Mouse (Mus musculus) layer of hippocampus, adult 2 months (tissue): ENCODE measurements around the gene Crispld2. TPM values are rescaled to one million over a fixed set of nuclear protein-coding genes. Genes with fewer than 3 reads are reported as not detected.

Experiments used
- DNase-seq, 2 experiments: peaks; one replicate each; pipeline ENCODE4 v3.0.0; 2022; ENCODE audit warnings: low spot score in 2 of 2
- H3K27ac ChIP-seq: fragments of 200-600 bp; 2 replicates; pipeline ENCODE4 v1.8.1; 2022
- H3K4me3 ChIP-seq: fragments of 200-600 bp; 2 replicates; pipeline ENCODE4 v1.8.1; 2022; ENCODE audit warnings: mild to moderate bottlenecking
- CTCF ChIP-seq: fragments of 200-600 bp; conservative IDR thresholded peaks from 2 replicates; pipeline ENCODE4 v1.8.1; 2022; ENCODE audit warnings: antibody characterized with exemption, mild to moderate bottlenecking, moderate library complexity
- long read RNA-seq, 2 experiments: library from polyadenylated mRNA; stranded (forward); transcript quantifications; one replicate each; pipeline ENCODE4 v2.0.0; 2021; ENCODE audit warnings: borderline mapping rate in 2 of 2
- total RNA-seq, 2 experiments: library from RNA; stranded (reverse); gene quantifications; 2 replicates each; pipeline ENCODE4 v1.2.3; 2021

The Crispld2 gene
- 1 to 10 TPM; 2.0 to 2.5 TPM for total RNA-seq
- long read RNA-seq, experiment 1, full-length matches to known transcripts: 4 of 4 reads
- long read RNA-seq, experiment 1, partial matches to known transcripts: 0 of 4 reads
- long read RNA-seq, experiment 1, other reads (novel, unspliced or antisense): 0 of 4 reads
- long read RNA-seq, experiment 2, full-length matches to known transcripts: 2 of 2 reads
- long read RNA-seq, experiment 2, partial matches to known transcripts: 0 of 2 reads
- long read RNA-seq, experiment 2, other reads (novel, unspliced or antisense): 0 of 2 reads

- TF ChIP-seq CTCF: peak; percentile 42
- Histone ChIP-seq H3K4me3 (peak within 1 kb of the TSS; percentile 48), H3K27ac (no peak within 1 kb of the TSS)
- peak; percentile 42 to 50 for DNase-seq
Observed at GRCm38 (mm10) chr8:119992249-119992648, at the start of gene Crispld2. Gene Crispld2 (plus strand): TSS chr8:119992438.

- no peak for DNase-seq
- H3K27ac ChIP-seq: no peak overlapping the region
- no peak for TF ChIP-seq CTCF
- H3K4me3 ChIP-seq: no peak overlapping the region
Observed at GRCm38 (mm10) chr8:119943616-119944015, 48.6 kb upstream of the Crispld2 start.

- peak; percentile 69 to 87 for DNase-seq
- Histone ChIP-seq H3K27ac (no peak overlapping the region), H3K4me3 (no peak overlapping the region)
- peak; percentile 99 for TF ChIP-seq CTCF
Observed at GRCm38 (mm10) chr8:119944096-119944811, 48.0 kb upstream of the Crispld2 start.

- Histone ChIP-seq H3K4me3 (no peak overlapping the region), H3K27ac (no peak overlapping the region)
- no peak for TF ChIP-seq CTCF
- no peak for DNase-seq
Observed at GRCm38 (mm10) chr8:119946326-119946865, 45.8 kb upstream of the Crispld2 start.

- DNase-seq: no peak
- no peak for TF ChIP-seq CTCF
- Histone ChIP-seq H3K27ac (no peak overlapping the region), H3K4me3 (no peak overlapping the region)
Observed at GRCm38 (mm10) chr8:119947653-119948052, 44.6 kb upstream of the Crispld2 start.

GRCm38 (mm10) chr8:119948340-119948739, 43.9 kb upstream of the Crispld2 start:
- peak in 1 of 2 experiments; percentile 31 for DNase-seq
- peak; percentile 43 for TF ChIP-seq CTCF
- H3K27ac ChIP-seq: no peak overlapping the region
- H3K4me3 ChIP-seq: no peak overlapping the region

- DNase-seq: no peak
- no peak for TF ChIP-seq CTCF
- Histone ChIP-seq H3K4me3 (no peak overlapping the region), H3K27ac (peak overlapping the region; percentile 57)
Observed at GRCm38 (mm10) chr8:119952282-119952681, 40.0 kb upstream of the Crispld2 start.

- no peak for TF ChIP-seq CTCF
- Histone ChIP-seq H3K4me3 (no peak overlapping the region), H3K27ac (peak overlapping the region; percentile 57)
- DNase-seq: peak; percentile 51 to 77
Observed at GRCm38 (mm10) chr8:119952747-119953146, 39.5 kb upstream of the Crispld2 start.

GRCm38 (mm10) chr8:119955333-119955732, 36.9 kb upstream of the Crispld2 start:
- no peak for TF ChIP-seq CTCF
- H3K27ac ChIP-seq: peak overlapping the region; percentile 47; the same call in 1 of the 2 replicates
- DNase-seq: peak in 1 of 2 experiments; percentile 24
- no peak overlapping the region for H3K4me3 ChIP-seq

- Histone ChIP-seq H3K27ac (no peak overlapping the region), H3K4me3 (no peak overlapping the region)
- DNase-seq: no peak
- no peak for TF ChIP-seq CTCF
Observed at GRCm38 (mm10) chr8:119958076-119958475, 34.2 kb upstream of the Crispld2 start.

GRCm38 (mm10) chr8:119960531-119961104, 31.6 kb upstream of the Crispld2 start:
- H3K27ac ChIP-seq: peak overlapping the region; percentile 52
- DNase-seq: peak; percentile 47 to 55
- TF ChIP-seq CTCF: peak; percentile 40
- H3K4me3 ChIP-seq: no peak overlapping the region

GRCm38 (mm10) chr8:119964859-119965258, 27.4 kb upstream of the Crispld2 start:
- TF ChIP-seq CTCF: no peak
- H3K4me3 ChIP-seq: no peak overlapping the region
- DNase-seq: no peak
- no peak overlapping the region for H3K27ac ChIP-seq

GRCm38 (mm10) chr8:119967435-119967834, 24.8 kb upstream of the Crispld2 start:
- DNase-seq: no peak
- TF ChIP-seq CTCF: peak; percentile 55
- Histone ChIP-seq H3K4me3 (no peak overlapping the region), H3K27ac (no peak overlapping the region)
